Mouse (Mus musculus): ENCODE measurements around the gene Ifnlr1.

- TF ChIP-seq CTCF (IDR thresholded peaks at IDR 0.05; ENCODE audit: low read depth, low read length) (peak; percentile 50), POLR2A (IDR thresholded peaks at IDR 0.05; ENCODE audit: insufficient read depth, low read length) (no peak)
These were observed 19.7 kb upstream of the Ifnlr1 start for GRCm38 (mm10) chr4:135666192-135666975.

All from ES-Bruce4 (cell line).